Mouse (Mus musculus): ENCODE measurements around the gene Socs2. TPM values are rescaled to one million over a fixed set of nuclear protein-coding genes. Genes with fewer than 3 reads are reported as not detected.

Gene Socs2
- total and polyA plus RNA-seq, 2 experiments from 2014 or later, result 80.7 to 154 TPM

- 57% methylated on average over 2 of the region's 2 CpGs for WGBS
- no peak overlapping the region for H3K9ac ChIP-seq
Measured at GRCm38 (mm10) chr10:95440566-95440965, 23.6 kb upstream of the Socs2 start.

GRCm38 (mm10) chr10:95439718-95440339 lies 22.8 kb upstream of the Socs2 start:
- Histone ChIP-seq H3K4me1 (ENCODE audit: insufficient read depth) (no peaks in the 10 kb centered on the region), H3K4me2 (ENCODE audit: low read depth) (no peak overlapping the region), H3K36me3 (ENCODE audit: insufficient read depth) (no peaks in the 10 kb centered on the region), H3K9ac (no peak overlapping the region), H3K27me3 (ENCODE audit: insufficient read depth, low read length) (no peaks in the 10 kb centered on the region), H3K9me3 (ENCODE audit: low read length) (no peaks in the 10 kb centered on the region), H3K4me3 (ENCODE audit: low read depth, low read length) (no peak overlapping the region), H3K27ac (ENCODE audit: low read depth, low read length) (no peak overlapping the region)
- no peak for TF ChIP-seq CTCF (IDR thresholded peaks at IDR 0.05; ENCODE audit: low read depth)
- WGBS, result 88% methylated on average over 10 of the region's 10 CpGs
- ATAC-seq (no peak), DNase-seq (no peak)

More at GRCm38 (mm10) chr10:95440566-95440965, 23.6 kb upstream of the Socs2 start:
- Histone ChIP-seq H3K36me3 (ENCODE audit: insufficient read depth) (no peaks in the 10 kb centered on the region), H3K9me3 (ENCODE audit: low read length) (no peaks in the 10 kb centered on the region), H3K27ac (ENCODE audit: low read depth, low read length) (no peak overlapping the region), H3K4me3 (ENCODE audit: low read depth, low read length) (no peak overlapping the region), H3K4me2 (ENCODE audit: low read depth) (no peak overlapping the region), H3K27me3 (ENCODE audit: insufficient read depth, low read length) (no peaks in the 10 kb centered on the region), H3K4me1 (ENCODE audit: insufficient read depth) (no peaks in the 10 kb centered on the region)
- DNase-seq, result no peak
- no peak for ATAC-seq
- peak; percentile 18; the same call in 1 of the 2 replicates for TF ChIP-seq CTCF (IDR thresholded peaks at IDR 0.05; ENCODE audit: low read depth)

- Histone ChIP-seq H3K4me1 (ENCODE audit: insufficient read depth) (no peaks in the 10 kb centered on the region), H3K4me3 (ENCODE audit: low read depth, low read length) (no peak overlapping the region), H3K27ac (ENCODE audit: low read depth, low read length) (no peak overlapping the region), H3K9me3 (ENCODE audit: low read length) (no peaks in the 10 kb centered on the region), H3K9ac (no peak overlapping the region), H3K36me3 (ENCODE audit: insufficient read depth) (no peaks in the 10 kb centered on the region), H3K4me2 (ENCODE audit: low read depth) (no peak overlapping the region), H3K27me3 (ENCODE audit: insufficient read depth, low read length) (no peaks in the 10 kb centered on the region)
- 80% methylated on average over 11 of the region's 11 CpGs for WGBS
- no peak for ATAC-seq
- DNase-seq, result no peak
- TF ChIP-seq CTCF (IDR thresholded peaks at IDR 0.05; ENCODE audit: low read depth), result no peak
Measured at GRCm38 (mm10) chr10:95438941-95439340, 22.0 kb upstream of the Socs2 start.

GRCm38 (mm10) chr10:95430271-95430670 lies 13.3 kb upstream of the Socs2 start:
- whole genome bisulfite sequencing, result 92% methylated on average over 10 of the region's 10 CpGs

GRCm38 (mm10) chr10:95429111-95429510 lies 12.1 kb upstream of the Socs2 start:
- no peak for TF ChIP-seq CTCF (IDR thresholded peaks at IDR 0.05; ENCODE audit: low read depth)
- ATAC-seq (no peak), DNase-seq (no peak)
- H3K27ac ChIP-seq (ENCODE audit: low read depth, low read length), result no peak overlapping the region
- H3K4me3 ChIP-seq (ENCODE audit: low read depth, low read length), result no peak overlapping the region
- H3K4me1 ChIP-seq (ENCODE audit: insufficient read depth), result no peaks in the 10 kb centered on the region
- H3K36me3 ChIP-seq (ENCODE audit: insufficient read depth), result no peaks in the 10 kb centered on the region
- no peak overlapping the region for H3K4me2 ChIP-seq (ENCODE audit: low read depth)
- H3K27me3 ChIP-seq (ENCODE audit: insufficient read depth, low read length), result no peaks in the 10 kb centered on the region
- WGBS, result 94% methylated on average over 1 of the region's 1 CpGs
- H3K9me3 ChIP-seq (ENCODE audit: low read length), result no peaks in the 10 kb centered on the region
- no peak overlapping the region for H3K9ac ChIP-seq

More at GRCm38 (mm10) chr10:95430271-95430670, 13.3 kb upstream of the Socs2 start:
- no peak overlapping the region for H3K27ac ChIP-seq (ENCODE audit: low read depth, low read length)
- H3K4me1 ChIP-seq (ENCODE audit: insufficient read depth), result no peaks in the 10 kb centered on the region
- no peaks in the 10 kb centered on the region for H3K9me3 ChIP-seq (ENCODE audit: low read length)
- no peak overlapping the region for H3K4me2 ChIP-seq (ENCODE audit: low read depth)
- H3K9ac ChIP-seq, result no peak overlapping the region
- H3K36me3 ChIP-seq (ENCODE audit: insufficient read depth), result no peaks in the 10 kb centered on the region
- H3K4me3 ChIP-seq (ENCODE audit: low read depth, low read length), result no peak overlapping the region
- TF ChIP-seq CTCF (IDR thresholded peaks at IDR 0.05; ENCODE audit: low read depth), result no peak
- ATAC-seq, result no peak
- DNase-seq, result no peak
- H3K27me3 ChIP-seq (ENCODE audit: insufficient read depth, low read length), result no peaks in the 10 kb centered on the region

GRCm38 (mm10) chr10:95426207-95427115 lies 9.5 kb upstream of the Socs2 start:
- TF ChIP-seq CTCF (IDR thresholded peaks at IDR 0.05; ENCODE audit: low read depth), result no peak
- no peaks in the 10 kb centered on the region for H3K4me1 ChIP-seq (ENCODE audit: insufficient read depth)
- DNase-seq, result no peak
- no peak overlapping the region for H3K9ac ChIP-seq
- no peak for ATAC-seq
- H3K4me3 ChIP-seq (ENCODE audit: low read depth, low read length), result no peak overlapping the region
- H3K27me3 ChIP-seq (ENCODE audit: insufficient read depth, low read length), result no peaks in the 10 kb centered on the region
- WGBS, result 90% methylated on average over 9 of the region's 9 CpGs
- no peak overlapping the region for H3K4me2 ChIP-seq (ENCODE audit: low read depth)
- H3K36me3 ChIP-seq (ENCODE audit: insufficient read depth), result no peaks in the 10 kb centered on the region
- no peaks in the 10 kb centered on the region for H3K9me3 ChIP-seq (ENCODE audit: low read length)
- no peak overlapping the region for H3K27ac ChIP-seq (ENCODE audit: low read depth, low read length)

- no peak for TF ChIP-seq CTCF (IDR thresholded peaks at IDR 0.05; ENCODE audit: low read depth)
- no peaks in the 10 kb centered on the region for H3K9me3 ChIP-seq (ENCODE audit: low read length)
- H3K4me2 ChIP-seq (ENCODE audit: low read depth), result no peak overlapping the region
- H3K27ac ChIP-seq (ENCODE audit: low read depth, low read length), result no peak overlapping the region
- no peak overlapping the region for H3K9ac ChIP-seq
- H3K27me3 ChIP-seq (ENCODE audit: insufficient read depth, low read length), result no peaks in the 10 kb centered on the region
- H3K4me1 ChIP-seq (ENCODE audit: insufficient read depth), result 0 out of 2 replicates have a peak, but pooled peaks cover 2% of the 10 kb centered on the region
- ATAC-seq (no peak), DNase-seq (no peak)
- no peak overlapping the region for H3K4me3 ChIP-seq (ENCODE audit: low read depth, low read length)
- H3K36me3 ChIP-seq (ENCODE audit: insufficient read depth), result no peaks in the 10 kb centered on the region
- 83% methylated on average over 5 of the region's 5 CpGs for WGBS
Measured at GRCm38 (mm10) chr10:95422681-95423080, 5.7 kb upstream of the Socs2 start.
